Mouse (Mus musculus) thymus, adult 2 months (tissue): ENCODE results near the gene Slc22a6. TPM values are rescaled to one million over a fixed set of nuclear protein-coding genes. Genes with fewer than 3 reads are reported as not detected.

ENCODE experiments used
- DNase-seq: peaks from one replicate; pipeline ENCODE4 v3.0.0; 2021
- H3K27ac ChIP-seq: fragments of 200-500 bp; 2 replicates; pipeline ENCODE4 v1.5.1; 2012; ENCODE audit warnings: low read length, control low read depth; ENCODE audit not compliant: control insufficient read depth, insufficient read depth
- H3K27me3 ChIP-seq: fragments of 200-500 bp; 2 replicates; pipeline ENCODE4 v1.6.1; 2012; ENCODE audit warnings: mild to moderate bottlenecking, low read length, moderate library complexity, mixed read lengths; ENCODE audit not compliant: control insufficient read depth, insufficient read depth
- H3K36me3 ChIP-seq: fragments of 200-500 bp; 2 replicates; pipeline ENCODE4 v1.6.1; 2012; ENCODE audit warnings: mild to moderate bottlenecking, low read length, moderate library complexity; ENCODE audit not compliant: control insufficient read depth, insufficient read depth
- H3K4me1 ChIP-seq: fragments of 200-500 bp; replicated peaks from 2 replicates; pipeline ENCODE4 v1.6.1; 2012; ENCODE audit warnings: low read length; ENCODE audit not compliant: control insufficient read depth, insufficient read depth
- H3K4me3 ChIP-seq: fragments of 200-500 bp; 2 replicates; pipeline ENCODE4 v1.5.1; 2012; ENCODE audit warnings: mild to moderate bottlenecking, low read length, control low read depth, moderate library complexity; ENCODE audit not compliant: control insufficient read depth, insufficient read depth
- CTCF ChIP-seq: fragments of 200-500 bp; IDR thresholded peaks from 2 replicates; pipeline ENCODE4 v1.5.1; 2012; ENCODE audit warnings: mild to moderate bottlenecking, control low read depth, low read length, moderate library complexity, borderline replicate concordance; ENCODE audit not compliant: control insufficient read depth, poor library complexity, insufficient read depth; ENCODE audit errors: extremely low read depth
- POLR2A ChIP-seq: fragments of 200-500 bp; IDR thresholded peaks from 2 replicates; pipeline ENCODE4 v1.6.1; 2012; ENCODE audit warnings: mild to moderate bottlenecking, low read length, control low read depth, moderate library complexity; ENCODE audit not compliant: control insufficient read depth, poor library complexity, insufficient read depth; ENCODE audit errors: extremely low read depth
- WGBS: fragments of 180-500 bp; shearing (Covaris S2); methylation state at CpG from one replicate; pipeline ENCODE4 v1.1.7; 2018; 5-methylcytosine and 5-hydroxymethylcytosine counted together
- polyA plus RNA-seq: library from polyadenylated mRNA; depleted of rRNA; stranded (reverse); fragments of >200 nt; gene quantifications from 2 replicates; pipeline ENCODE4 v1.2.3, GENCODE M21; 2012

Gene Slc22a6
- polyA plus RNA-seq, 1 experiment = 0.16 TPM

- Histone ChIP-seq H3K36me3 (no peaks in the 10 kb centered on the region), H3K4me1 (no peaks in the 10 kb centered on the region), H3K4me3 (no peak overlapping the region), H3K27me3 (no peaks in the 10 kb centered on the region), H3K27ac (no peak overlapping the region)
- no peak for TF ChIP-seq POLR2A
- no peak for DNase-seq
- 82% methylated on average over 2 of the region's 2 CpGs for WGBS
Observed at GRCm38 (mm10) chr19:8614343-8614742, 3.5 kb upstream of the Slc22a6 start.

- H3K27me3 ChIP-seq = no peaks in the 10 kb centered on the region
- no peak overlapping the region for H3K4me3 ChIP-seq
- TF ChIP-seq CTCF (no peak), POLR2A (no peak)
- H3K36me3 ChIP-seq = no peaks in the 10 kb centered on the region
- 79% methylated on average over 4 of the region's 4 CpGs for WGBS
- DNase-seq = no peak
- no peak overlapping the region for H3K27ac ChIP-seq
- no peaks in the 10 kb centered on the region for H3K4me1 ChIP-seq
Observed at GRCm38 (mm10) chr19:8616314-8616713, 1.5 kb upstream of the Slc22a6 start.

GRCm38 (mm10) chr19:8621098-8621497 is 3.3 kb downstream of the Slc22a6 start:
- no peak overlapping the region for H3K27ac ChIP-seq
- DNase-seq = no peak
- 98% methylated on average over 7 of the region's 7 CpGs for WGBS
- no peaks in the 10 kb centered on the region for H3K27me3 ChIP-seq
- TF ChIP-seq CTCF (no peak), POLR2A (no peak)
- no peaks in the 10 kb centered on the region for H3K4me1 ChIP-seq
- H3K4me3 ChIP-seq = no peak overlapping the region
- H3K36me3 ChIP-seq = no peaks in the 10 kb centered on the region

GRCm38 (mm10) chr19:8630249-8630648 is 12.4 kb downstream of the Slc22a6 start:
- H3K4me1 ChIP-seq = no peaks in the 10 kb centered on the region
- H3K4me3 ChIP-seq = no peak overlapping the region
- WGBS = 89% methylated on average over 2 of the region's 2 CpGs
- DNase-seq = no peak
- H3K36me3 ChIP-seq = no peaks in the 10 kb centered on the region
- no peak overlapping the region for H3K27ac ChIP-seq
- H3K27me3 ChIP-seq = no peaks in the 10 kb centered on the region
- TF ChIP-seq CTCF (no peak), POLR2A (no peak)

- no peak overlapping the region for H3K27ac ChIP-seq
- WGBS = 90% methylated on average over 6 of the region's 6 CpGs
Observed at GRCm38 (mm10) chr19:8630826-8631225, 13.0 kb downstream of the Slc22a6 start.

GRCm38 (mm10) chr19:8632029-8632428 is 14.2 kb downstream of the Slc22a6 start:
- Histone ChIP-seq H3K27ac (no peak overlapping the region), H3K4me1 (no peaks in the 10 kb centered on the region), H3K4me3 (no peak overlapping the region), H3K27me3 (no peaks in the 10 kb centered on the region), H3K36me3 (no peaks in the 10 kb centered on the region)
- no peak for TF ChIP-seq CTCF
- TF ChIP-seq POLR2A = no peak
- DNase-seq = no peak
- 83% methylated on average over 1 of the region's 1 CpGs for WGBS

More at GRCm38 (mm10) chr19:8630826-8631225, 13.0 kb downstream of the Slc22a6 start:
- no peaks in the 10 kb centered on the region for H3K36me3 ChIP-seq
- no peaks in the 10 kb centered on the region for H3K27me3 ChIP-seq
- TF ChIP-seq POLR2A = no peak
- no peak for TF ChIP-seq CTCF
- no peaks in the 10 kb centered on the region for H3K4me1 ChIP-seq
- DNase-seq = no peak
- H3K4me3 ChIP-seq = no peak overlapping the region

GRCm38 (mm10) chr19:8642086-8642485 is 24.2 kb downstream of the Slc22a6 start:
- TF ChIP-seq POLR2A (no peak), CTCF (no peak)
- no peaks in the 10 kb centered on the region for H3K36me3 ChIP-seq
- H3K4me3 ChIP-seq = no peak overlapping the region
- WGBS = 9% methylated on average over 5 of the region's 5 CpGs
- no peaks in the 10 kb centered on the region for H3K27me3 ChIP-seq
- no peak overlapping the region for H3K27ac ChIP-seq
- no peak for DNase-seq
- no peaks in the 10 kb centered on the region for H3K4me1 ChIP-seq
